9 mouse cellular contexts compared by ENCODE assay signal in the genomic region with DNA sequence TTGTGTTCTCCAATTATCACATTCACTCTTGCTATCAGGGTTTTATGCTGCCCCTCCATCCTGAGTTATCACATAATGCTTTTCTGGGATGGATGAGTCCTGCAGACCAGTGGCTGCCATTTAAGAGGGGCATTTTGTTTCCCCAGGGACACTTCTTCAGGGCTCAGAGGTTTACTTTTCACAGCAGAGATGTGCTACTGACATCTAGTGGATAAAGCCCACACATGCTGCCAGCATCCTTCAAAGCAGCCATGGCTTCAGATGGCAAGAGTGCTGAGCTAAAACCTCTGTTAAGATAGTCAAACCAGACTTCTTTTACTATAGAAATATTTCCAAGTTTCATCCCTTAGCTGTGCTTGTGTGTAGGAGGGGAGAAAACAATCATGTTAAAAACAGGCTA. TPM values are rescaled to one million over a fixed set of nuclear protein-coding genes. Genes with fewer than 3 reads are reported as not detected.
DNase-seq lines count a peak whose midpoint lies in the region; ATAC-seq and TF ChIP-seq lines count a peak whose summit lies in the region.
"Had no signal": no experiment of that assay in that cellular context is flagged by ENCODE, and none has a peak within 500 bp of the region (broad histone marks: within the 10 kb centered on the region; RNA-seq: fewer than 3 reads in every experiment).

No protein-coding gene starts in this region.

- no peaks in the 10 kb centered on the region for H3K9me3 ChIP-seq in heart, postnatal 0 days (replicated peaks; ENCODE audit: control insufficient read depth, low read length)
- H3K9me3 ChIP-seq in neural tube, embryonic 11.5 days (ENCODE audit: control insufficient read depth, low read length) = no peaks in the 10 kb centered on the region
- H3K9me3 ChIP-seq in hindbrain, embryonic 16.5 days (ENCODE audit: control insufficient read depth, low read length) = no peaks in the 10 kb centered on the region
- H3K9me3 ChIP-seq: heart, embryonic 13.5 days had no signal

- no peak overlapping the region for H3K27ac ChIP-seq in heart, postnatal 0 days (ENCODE audit: low read depth)
- H3K27ac ChIP-seq in neural tube, embryonic 11.5 days (ENCODE audit: low read depth, low read length) = no peak overlapping the region
- no peak overlapping the region for H3K27ac ChIP-seq in hindbrain, embryonic 16.5 days (ENCODE audit: low read depth, low read length)
- H3K27ac ChIP-seq: heart, embryonic 13.5 days had no signal

- H3K4me1 ChIP-seq in heart, postnatal 0 days (ENCODE audit: control insufficient read depth, insufficient read depth) = no peaks in the 10 kb centered on the region
- no peaks in the 10 kb centered on the region for H3K4me1 ChIP-seq in neural tube, embryonic 11.5 days (ENCODE audit: control insufficient read depth, insufficient read depth, low read length)
- H3K4me1 ChIP-seq in hindbrain, embryonic 16.5 days (ENCODE audit: control insufficient read depth, insufficient read depth, low read depth, low read length) = no peaks in the 10 kb centered on the region
- H3K4me1 ChIP-seq: heart, embryonic 13.5 days had no signal

- ATAC-seq in heart, postnatal 0 days (ENCODE audit: insufficient read depth, low read depth) = no peak
- peak; percentile 55; the same call in 1 of the 2 replicates for ATAC-seq in neural tube, embryonic 11.5 days (ENCODE audit: insufficient read depth, low FRiP score, low TSS enrichment)
- 0 out of 2 replicates have a peak, but pooled peaks have one; percentile 50 for ATAC-seq in hindbrain, embryonic 16.5 days
- no peak for ATAC-seq in erythroid progenitor cell, adult 5-6 weeks (replicated peaks; ENCODE audit: low FRiP score, poor library complexity, severe bottlenecking)

- no peak for TF ChIP-seq EP300 in heart, postnatal 0 days (IDR thresholded peaks at IDR 0.05; ENCODE audit: low read depth)

- no peak overlapping the region for H3K9ac ChIP-seq in heart, postnatal 0 days (replicated peaks; ENCODE audit: low read depth, low read length)
- H3K9ac ChIP-seq in neural tube, embryonic 11.5 days (ENCODE audit: low read length) = no peak overlapping the region
- H3K9ac ChIP-seq in hindbrain, embryonic 16.5 days (ENCODE audit: low read depth, low read length) = no peak overlapping the region
- H3K9ac ChIP-seq: heart, embryonic 13.5 days had no signal

- DNase-seq in heart, postnatal 0 days (ENCODE audit: low spot score) = peak; percentile 35
- no peak for DNase-seq in heart, adult 8-10 months (ENCODE audit: low spot score)
- no peak for DNase-seq in neural tube, embryonic 11.5 days (ENCODE audit: low spot score)
- no peak for DNase-seq in neural tube, embryonic 10.5 days (ENCODE audit: extremely low spot score, low spot score)
- no peak for DNase-seq in urinary bladder, postnatal 14 days (ENCODE audit: low spot score)
- DNase-seq in gastrocnemius, adult 18-20 months (ENCODE audit: low spot score) = no peak

- H3K36me3 ChIP-seq in heart, postnatal 0 days (replicated peaks; ENCODE audit: control insufficient read depth, insufficient read depth, low read length) = no peaks in the 10 kb centered on the region
- no peaks in the 10 kb centered on the region for H3K36me3 ChIP-seq in neural tube, embryonic 11.5 days (ENCODE audit: control insufficient read depth, insufficient read depth, low read length)
- no peaks in the 10 kb centered on the region for H3K36me3 ChIP-seq in hindbrain, embryonic 16.5 days (ENCODE audit: control insufficient read depth, insufficient read depth, low read length)
- H3K36me3 ChIP-seq: heart, embryonic 13.5 days had no signal

- TF ChIP-seq CTCF in heart, postnatal 0 days (IDR thresholded peaks at IDR 0.05; ENCODE audit: low read depth) = peak; percentile 66

- no peak overlapping the region for H3K4me2 ChIP-seq in heart, postnatal 0 days (ENCODE audit: low read depth, low read length)
- no peak overlapping the region for H3K4me2 ChIP-seq in neural tube, embryonic 11.5 days (ENCODE audit: low read depth)
- no peak overlapping the region for H3K4me2 ChIP-seq in hindbrain, embryonic 16.5 days (ENCODE audit: low read length)
- H3K4me2 ChIP-seq: heart, embryonic 13.5 days had no signal

- H3K4me3 ChIP-seq in heart, postnatal 0 days (ENCODE audit: low read depth, low read length) = no peak overlapping the region
- H3K4me3 ChIP-seq in neural tube, embryonic 11.5 days (ENCODE audit: low read depth, low read length) = no peak overlapping the region
- H3K4me3 ChIP-seq in hindbrain, embryonic 16.5 days (ENCODE audit: low read length) = no peak overlapping the region
- H3K4me3 ChIP-seq: heart, embryonic 13.5 days had no signal

- H3K27me3 ChIP-seq in heart, postnatal 0 days (ENCODE audit: control insufficient read depth, insufficient read depth, low read length) = no peaks in the 10 kb centered on the region
- no peaks in the 10 kb centered on the region for H3K27me3 ChIP-seq in neural tube, embryonic 11.5 days (ENCODE audit: control insufficient read depth, insufficient read depth, low read length)
- H3K27me3 ChIP-seq in hindbrain, embryonic 16.5 days (replicated peaks; ENCODE audit: control insufficient read depth, insufficient read depth, low read length) = no peaks in the 10 kb centered on the region
- H3K27me3 ChIP-seq: heart, embryonic 13.5 days had no signal

RNA-seq across cellular contexts. Expression of a gene that starts 8.7 kb away (rescaled TPM):
- 2.2 and 4.6 TPM in 2 replicates for total RNA-seq in heart, postnatal 0 days (2014; rRNA removed; ENCODE audit: low replicate concordance)
- 3.9 and 4.6 TPM in 2 replicates for polyA plus RNA-seq in heart, postnatal 0 days (2015; fragmentation: Nextera tagmentation; extraction: Ambion mirVana)
- total RNA-seq in heart, adult 8-10 months (2022) = 1 to 10 TPM; 1.8 to 4.0 (median 2.5) TPM
- polyA plus RNA-seq in neural tube, embryonic 11.5 days (2014; fragmentation: Nextera tagmentation; extraction: Ambion mirVana) = 1.5 and 1.8 TPM in 2 replicates
- 0.55 and 0.80 TPM in 2 replicates for polyA plus RNA-seq in hindbrain, embryonic 16.5 days (2015; fragmentation: Nextera tagmentation; extraction: Ambion mirVana)
- total RNA-seq in erythroid progenitor cell, adult 5-6 weeks (2015; ENCODE audit: low replicate concordance) = not detected in 2 replicates
- not detected in 2 replicates for total RNA-seq in erythroid progenitor cell, adult 5-6 weeks (2017; ENCODE audit: low replicate concordance)
- 1 to 10 TPM in 1 of 2 experiments, under 1 TPM in 1; 0.55 to 3.5 TPM for total RNA-seq in gastrocnemius, adult 18-20 months (2021)

Comparison
In these comparisons a context has a peak if more than half of its experiments do, and no peak if none do; other contexts are left out.
1. ATAC-seq: peak in neural tube, embryonic 11.5 days (single experiment) and hindbrain, embryonic 16.5 days (single experiment); none in heart, postnatal 0 days (single experiment) and erythroid progenitor cell, adult 5-6 weeks (single experiment).